Mouse (Mus musculus): ENCODE measurements around the gene Pbxip1. TPM values are rescaled to one million over a fixed set of nuclear protein-coding genes. Genes with fewer than 3 reads are reported as not detected.
"Not testable (repeated sequence)": the region's sequence is repeated elsewhere in the genome, so short reads cannot be mapped to it uniquely, and the experiment has no call there.

Gene Pbxip1
- total RNA-seq, 1 experiment = 19.3 TPM

DNA sequence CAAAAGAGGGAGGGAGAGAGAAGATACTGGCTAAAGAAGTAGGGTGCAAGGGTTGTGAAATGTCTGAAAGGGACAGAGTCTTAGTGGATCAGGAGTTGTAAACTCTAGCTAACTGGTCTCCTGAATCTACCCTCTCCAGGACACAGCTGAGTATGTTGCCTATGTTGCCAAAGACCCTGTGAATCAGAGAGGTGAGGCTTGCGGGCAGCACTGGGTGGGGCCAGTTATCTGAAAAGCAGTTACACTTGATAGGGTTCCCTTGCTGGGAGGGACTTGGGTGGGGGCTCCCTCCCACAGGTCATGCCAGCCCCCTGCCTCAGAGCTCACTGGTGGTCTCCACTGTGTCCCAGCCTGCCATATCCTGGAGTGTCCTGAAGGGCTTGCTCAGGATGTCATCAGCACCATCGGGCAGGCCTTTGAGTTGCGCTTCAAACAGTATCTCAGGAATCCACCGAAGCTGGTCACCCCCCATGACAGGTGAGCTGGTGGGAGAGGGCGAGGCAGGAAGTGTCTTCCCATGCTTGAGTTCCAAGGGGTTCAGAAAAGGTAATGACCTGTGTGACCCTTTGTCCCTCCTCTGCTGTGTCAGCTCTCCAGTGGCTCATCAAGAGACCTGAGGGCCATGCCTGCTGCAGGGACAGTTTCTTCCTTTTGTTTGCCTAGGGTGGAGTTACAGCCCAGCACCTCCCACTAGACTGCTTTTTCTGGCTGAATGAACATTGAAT, 11.9 kb upstream of the Pbxip1 start:
- Histone ChIP-seq H3K4me3 (ENCODE audit: insufficient read depth in 1 of 2, low read depth in 1 of 2, low read length in 2 of 2, poor library complexity in 1 of 2, severe bottlenecking in 1 of 2) (no peak overlapping the region), H3K27ac (ENCODE audit: insufficient read depth, low read depth, low read length, poor library complexity, severe bottlenecking) (no peak overlapping the region), H3K9me3 (ENCODE audit: control insufficient read depth, insufficient read depth, low read depth, low read length) (no peaks in the 10 kb centered on the region), H3K36me3 (ENCODE audit: control insufficient read depth, insufficient read depth, low read length, poor library complexity, severe bottlenecking) (peaks cover 37% of the 10 kb centered on the region), H3K4me1 (ENCODE audit: control insufficient read depth in 2 of 2, insufficient read depth in 2 of 2, low read length in 2 of 2, poor library complexity in 1 of 2) (peaks cover 18 to 26% of the 10 kb centered on the region in 2 experiments), H3K9ac (ENCODE audit: insufficient read depth, low read depth, low read length, poor library complexity, severe bottlenecking) (no peak overlapping the region)
- TF ChIP-seq CHD2 (IDR thresholded peaks at IDR 0.05; ENCODE audit: low read depth, low read length) = no peak
- TF ChIP-seq HCFC1 (IDR thresholded peaks at IDR 0.05; ENCODE audit: borderline replicate concordance, insufficient read depth, low read length) = no peak
- TF ChIP-seq ZC3H11A (IDR thresholded peaks at IDR 0.05; ENCODE audit: borderline replicate concordance, low read depth, low read length) = no peak
- no peak for TF ChIP-seq ZNF384 (IDR thresholded peaks at IDR 0.05; ENCODE audit: low read depth, low read length)
- TF ChIP-seq MAFK (IDR thresholded peaks at IDR 0.05; ENCODE audit: insufficient read depth, low read depth, low read length) = no peak
- DNase-seq (ENCODE audit: low read depth, low spot score) = no peak
- in situ Hi-C loops (cut with MboI; ENCODE audit: low sequenced_read_pairs in 2 of 2, unreplicated experiment in 2 of 2) = no loop called here

DNA sequence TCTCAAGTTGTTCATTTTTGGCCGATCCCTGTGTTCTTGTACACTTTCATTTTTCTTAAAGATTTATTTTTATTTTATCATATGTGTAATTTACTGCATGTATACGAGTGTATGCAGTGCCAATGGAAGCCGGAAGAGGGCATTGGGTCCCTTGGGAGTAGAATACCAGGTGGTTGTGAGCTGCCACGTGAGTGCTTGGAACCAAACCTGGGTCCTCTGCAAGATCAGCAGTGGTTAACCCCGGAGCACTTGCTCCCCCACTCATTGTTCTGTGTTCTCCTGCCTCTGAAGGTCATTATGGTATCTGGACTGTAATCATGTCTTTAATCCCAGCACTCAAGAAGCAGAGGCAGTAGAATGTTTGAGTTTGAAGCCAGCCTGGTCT, 11.4 kb upstream of the Pbxip1 start:
- peaks cover 37% of the 10 kb centered on the region for H3K36me3 ChIP-seq (ENCODE audit: control insufficient read depth, insufficient read depth, low read length, poor library complexity, severe bottlenecking)
- in situ Hi-C loops (cut with MboI; ENCODE audit: low sequenced_read_pairs in 2 of 2, unreplicated experiment in 2 of 2) = no loop called here
- no peaks in the 10 kb centered on the region for H3K9me3 ChIP-seq (ENCODE audit: control insufficient read depth, insufficient read depth, low read depth, low read length)
- no peak overlapping the region for H3K4me3 ChIP-seq (ENCODE audit: insufficient read depth in 1 of 2, low read depth in 1 of 2, low read length in 2 of 2, poor library complexity in 1 of 2, severe bottlenecking in 1 of 2)
- peaks cover 18 to 26% of the 10 kb centered on the region in 2 experiments for H3K4me1 ChIP-seq (ENCODE audit: control insufficient read depth in 2 of 2, insufficient read depth in 2 of 2, low read length in 2 of 2, poor library complexity in 1 of 2)
- no peak for TF ChIP-seq ZNF384 (IDR thresholded peaks at IDR 0.05; ENCODE audit: low read depth, low read length)
- TF ChIP-seq MAFK (IDR thresholded peaks at IDR 0.05; ENCODE audit: insufficient read depth, low read depth, low read length) = no peak
- no peak for TF ChIP-seq HCFC1 (IDR thresholded peaks at IDR 0.05; ENCODE audit: borderline replicate concordance, insufficient read depth, low read length)
- TF ChIP-seq ZC3H11A (IDR thresholded peaks at IDR 0.05; ENCODE audit: borderline replicate concordance, low read depth, low read length) = no peak
- TF ChIP-seq CHD2 (IDR thresholded peaks at IDR 0.05; ENCODE audit: low read depth, low read length) = no peak
- H3K27ac ChIP-seq (ENCODE audit: insufficient read depth, low read depth, low read length, poor library complexity, severe bottlenecking) = no peak overlapping the region
- H3K9ac ChIP-seq (ENCODE audit: insufficient read depth, low read depth, low read length, poor library complexity, severe bottlenecking) = no peak overlapping the region
- no peak for DNase-seq (ENCODE audit: low read depth, low spot score)

DNA sequence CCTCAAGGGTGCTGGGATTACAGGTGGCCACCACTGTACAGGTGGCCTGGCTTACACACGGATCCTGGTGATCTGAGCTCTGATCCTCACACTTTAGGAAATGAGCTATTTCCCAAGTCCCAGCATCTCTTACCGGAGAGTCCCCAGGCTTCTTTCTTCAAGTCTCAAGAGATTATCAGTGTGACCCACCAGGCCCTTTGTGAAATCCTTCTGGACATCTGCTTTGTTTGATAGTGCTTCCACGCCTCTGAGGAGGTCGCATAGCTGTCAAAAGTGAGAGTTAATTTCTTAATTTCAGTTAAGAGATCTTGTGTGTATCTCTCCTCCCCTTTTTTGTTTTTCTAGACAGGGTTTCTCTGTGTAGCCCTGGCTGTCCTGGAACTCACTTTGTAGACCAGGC, 10.6 kb upstream of the Pbxip1 start:
- DNase-seq (ENCODE audit: low read depth, low spot score) = no peak
- Histone ChIP-seq H3K9me3 (ENCODE audit: control insufficient read depth, insufficient read depth, low read depth, low read length) (no peaks in the 10 kb centered on the region), H3K9ac (ENCODE audit: insufficient read depth, low read depth, low read length, poor library complexity, severe bottlenecking) (no peak overlapping the region), H3K36me3 (ENCODE audit: control insufficient read depth, insufficient read depth, low read length, poor library complexity, severe bottlenecking) (peaks cover 37% of the 10 kb centered on the region), H3K4me1 (ENCODE audit: control insufficient read depth in 2 of 2, insufficient read depth in 2 of 2, low read length in 2 of 2, poor library complexity in 1 of 2) (peaks cover 13 to 23% of the 10 kb centered on the region in 2 experiments), H3K27ac (ENCODE audit: insufficient read depth, low read depth, low read length, poor library complexity, severe bottlenecking) (no peak overlapping the region), H3K4me3 (ENCODE audit: insufficient read depth in 1 of 2, low read depth in 1 of 2, low read length in 2 of 2, poor library complexity in 1 of 2, severe bottlenecking in 1 of 2) (no peak overlapping the region)
- TF ChIP-seq ZNF384 (IDR thresholded peaks at IDR 0.05; ENCODE audit: low read depth, low read length) = no peak
- TF ChIP-seq ZC3H11A (IDR thresholded peaks at IDR 0.05; ENCODE audit: borderline replicate concordance, low read depth, low read length) = no peak
- no peak for TF ChIP-seq CHD2 (IDR thresholded peaks at IDR 0.05; ENCODE audit: low read depth, low read length)
- no peak for TF ChIP-seq HCFC1 (IDR thresholded peaks at IDR 0.05; ENCODE audit: borderline replicate concordance, insufficient read depth, low read length)
- TF ChIP-seq MAFK (IDR thresholded peaks at IDR 0.05; ENCODE audit: insufficient read depth, low read depth, low read length) = no peak
- in situ Hi-C loops (cut with MboI; ENCODE audit: low sequenced_read_pairs in 2 of 2, unreplicated experiment in 2 of 2) = no loop called here

DNA sequence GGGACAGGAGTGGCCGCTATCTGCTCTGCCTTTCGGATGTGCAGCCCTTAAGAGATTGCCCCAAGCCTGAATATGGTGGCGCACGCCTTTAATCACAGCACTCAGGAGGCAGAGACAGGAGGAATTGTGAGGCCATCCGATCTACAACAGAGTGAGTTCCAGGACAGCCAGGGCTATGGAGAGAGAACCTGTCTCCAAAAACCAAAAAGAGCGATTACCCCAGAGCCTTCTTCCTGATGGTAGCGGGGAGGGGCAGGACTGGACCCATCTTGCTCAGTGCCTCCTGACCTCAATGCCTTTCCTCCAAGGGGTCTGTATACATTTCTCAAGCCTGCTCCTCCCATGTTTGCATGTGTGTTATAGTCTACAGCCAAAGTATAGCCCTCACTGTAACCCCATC, 7.5 kb upstream of the Pbxip1 start:
- H3K27ac ChIP-seq (ENCODE audit: insufficient read depth, low read depth, low read length, poor library complexity, severe bottlenecking); H3K9ac ChIP-seq (ENCODE audit: insufficient read depth, low read depth, low read length, poor library complexity, severe bottlenecking); H3K4me3 ChIP-seq (ENCODE audit: insufficient read depth in 1 of 2, low read depth in 1 of 2, low read length in 2 of 2, poor library complexity in 1 of 2, severe bottlenecking in 1 of 2); H3K9me3 ChIP-seq (ENCODE audit: control insufficient read depth, insufficient read depth, low read depth, low read length); DNase-seq (ENCODE audit: low read depth, low spot score); in situ Hi-C loops (cut with MboI; ENCODE audit: low sequenced_read_pairs in 2 of 2, unreplicated experiment in 2 of 2): not testable (repeated sequence)
- H3K4me1 ChIP-seq (ENCODE audit: control insufficient read depth in 2 of 2, insufficient read depth in 2 of 2, low read length in 2 of 2, poor library complexity in 1 of 2) = peaks cover 9 to 23% of the 10 kb centered on the region in 2 experiments; a peak in 3 of 4 replicates
- peaks cover 47% of the 10 kb centered on the region for H3K36me3 ChIP-seq (ENCODE audit: control insufficient read depth, insufficient read depth, low read length, poor library complexity, severe bottlenecking)

Data from ES-E14 (cell line).